Mouse (Mus musculus): ENCODE data around the gene Nol6.

Gene Nol6

DNA sequence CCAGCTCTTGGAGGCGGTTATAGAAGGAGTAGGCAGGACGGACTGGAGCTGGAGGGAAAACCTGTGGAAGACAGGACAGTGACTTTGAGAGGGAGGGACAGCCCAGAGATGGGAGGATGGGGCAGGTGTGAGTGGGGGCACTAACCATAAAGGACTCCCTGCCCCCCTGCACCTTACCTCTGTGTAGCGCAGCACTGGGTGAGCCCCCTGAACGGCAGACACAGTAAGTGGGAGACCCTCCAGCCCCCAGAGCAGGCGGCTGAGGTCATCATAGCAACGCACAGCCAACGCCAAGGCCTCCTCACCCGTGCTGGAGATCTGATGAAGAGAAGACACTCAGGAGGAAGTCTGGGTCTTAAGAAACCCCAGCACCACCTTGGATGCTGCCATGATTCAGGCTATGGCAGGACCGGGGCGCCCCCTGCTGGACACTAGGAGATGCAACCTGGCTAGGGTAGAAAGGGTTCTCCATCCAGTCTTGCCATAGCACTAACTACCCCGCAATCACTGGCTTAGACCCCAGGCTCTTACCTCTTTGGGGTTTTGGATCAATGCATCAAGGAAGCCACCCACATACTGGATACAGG is 5.5 kb downstream of the Nol6 start:
- DNase-seq (ENCODE audit: low spot score) = peak; percentile 54

DNA sequence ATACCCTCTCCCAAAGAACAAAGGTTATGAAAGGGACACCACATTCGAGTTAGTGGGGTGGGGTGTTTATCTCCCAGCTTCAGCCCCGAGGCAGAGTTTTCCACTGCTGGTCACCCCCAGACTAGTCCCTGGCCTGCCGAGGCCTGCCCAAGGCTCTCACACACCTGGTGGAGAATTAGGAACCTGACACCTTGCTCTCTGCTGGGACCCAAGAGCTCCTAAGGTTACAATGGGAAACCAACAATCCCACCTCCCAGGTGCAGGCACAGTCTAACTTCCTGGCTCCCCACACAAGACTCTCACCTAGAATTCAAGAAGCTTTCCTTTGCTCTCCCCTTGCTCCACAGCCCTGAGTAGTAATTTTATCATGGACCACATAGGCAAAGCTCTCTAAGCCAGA is 7.4 kb downstream of the Nol6 start:
- DNase-seq (ENCODE audit: low spot score) = no peak

DNA sequence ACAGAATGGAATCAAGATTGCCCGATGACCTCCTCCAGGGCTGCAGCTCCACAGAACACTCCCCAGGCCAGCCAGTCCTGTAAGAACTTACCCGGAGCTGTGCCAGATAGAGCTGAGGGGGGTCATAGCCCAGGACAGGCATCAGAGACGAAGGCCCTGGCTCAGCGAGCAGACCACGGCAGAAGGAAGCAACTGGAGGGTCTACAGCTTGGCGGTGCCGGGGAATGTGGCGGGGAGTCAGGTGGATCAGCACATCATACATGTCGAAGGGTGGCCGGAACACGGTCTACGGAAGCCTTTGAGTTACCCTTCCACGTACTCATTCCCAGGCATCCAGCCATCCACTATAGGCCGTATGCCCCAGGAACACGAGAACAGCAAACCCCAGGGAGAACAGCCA is 8.5 kb downstream of the Nol6 start:
- no peak for DNase-seq (ENCODE audit: low spot score)

DNA sequence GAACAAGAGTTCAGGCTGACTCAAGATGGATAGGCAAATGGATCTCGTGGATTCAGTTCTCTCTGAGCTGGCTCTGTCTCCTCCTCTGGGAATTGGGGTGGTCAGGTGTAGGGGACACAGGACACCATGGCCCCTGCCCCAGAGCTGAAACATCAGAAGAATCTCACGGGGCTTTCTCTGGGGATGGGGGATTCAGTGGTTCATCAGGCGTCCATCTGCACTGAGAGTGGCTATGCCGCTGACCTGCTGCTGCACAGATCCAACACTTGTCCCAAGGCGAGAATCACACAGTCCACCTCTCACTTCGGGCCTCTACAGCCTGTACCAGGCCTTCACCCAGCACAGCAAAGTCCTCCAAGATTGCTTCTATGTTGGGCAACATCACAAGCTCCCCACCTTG is 9.2 kb downstream of the Nol6 start:
- DNase-seq (ENCODE audit: low spot score) = no peak

DNA sequence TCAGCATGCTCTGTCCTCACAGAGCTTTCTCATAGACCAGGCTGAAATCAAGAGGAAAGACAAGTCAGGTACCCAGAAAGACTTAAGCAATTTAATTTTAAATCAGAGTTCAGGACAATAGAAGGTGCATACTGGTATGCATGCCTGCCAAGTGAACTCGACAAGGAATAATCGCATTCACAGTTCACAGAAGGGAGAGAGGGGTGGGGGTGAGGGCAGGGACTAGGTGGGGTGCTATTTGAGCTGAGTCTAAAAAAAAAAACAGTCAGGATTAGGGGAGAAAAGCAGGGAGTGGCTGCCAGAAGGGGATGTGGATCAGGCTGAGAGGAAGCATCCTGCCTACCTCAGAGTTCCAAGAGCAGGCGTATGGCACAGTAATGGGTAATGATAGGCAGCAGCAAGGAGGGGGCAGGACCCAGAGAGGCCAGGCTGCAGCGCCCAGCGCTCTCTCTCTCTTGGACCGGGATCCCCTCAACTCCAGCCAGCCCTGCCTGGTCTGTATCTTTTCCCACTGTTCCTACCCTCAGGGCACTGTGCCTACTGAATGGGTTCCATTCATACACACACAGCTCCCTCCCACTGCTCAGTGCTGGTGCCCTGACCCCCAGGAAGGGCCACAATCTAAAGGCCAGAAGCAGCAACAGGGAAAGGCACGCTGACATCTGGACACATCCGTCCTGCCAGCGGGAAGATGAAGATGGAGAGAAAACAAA is 9.7 kb downstream of the Nol6 start:
- DNase-seq (ENCODE audit: low spot score) = no peak

DNA sequence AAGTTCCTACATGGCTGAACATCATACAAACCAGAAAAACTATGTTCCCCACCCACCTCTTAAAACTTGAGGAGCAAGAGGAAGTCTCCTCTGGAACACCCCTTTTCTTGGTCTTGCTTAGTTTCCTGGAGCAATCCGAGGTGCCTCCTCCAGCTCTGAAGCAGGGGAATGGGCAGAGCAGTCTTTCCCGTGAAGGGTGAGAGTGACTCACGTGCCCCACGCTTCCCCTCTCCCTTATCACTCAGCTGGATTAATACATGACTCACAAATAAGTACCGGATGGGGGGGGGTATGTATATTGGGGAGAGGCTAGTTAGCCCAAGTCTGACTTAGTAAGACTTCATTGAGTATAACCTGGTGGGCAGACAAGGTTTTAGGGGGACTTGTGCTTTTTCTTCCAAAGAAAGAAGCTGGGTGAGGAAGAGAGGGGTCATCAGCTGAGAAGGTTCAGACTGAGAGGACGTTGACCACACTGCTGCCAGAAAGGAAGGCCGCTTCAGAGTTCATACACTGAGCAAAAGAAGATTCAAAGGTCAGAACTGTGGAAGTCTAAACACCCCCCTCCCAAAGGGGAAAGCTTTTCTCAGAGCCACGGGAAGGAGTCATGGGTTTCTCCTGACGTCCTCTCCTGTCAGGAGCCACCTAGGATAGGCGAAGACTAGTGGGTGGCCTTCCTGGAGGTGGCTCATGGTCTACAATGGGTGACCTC is 15.4 kb downstream of the Nol6 start:
- no peak for DNase-seq (ENCODE audit: low spot score)

DNA sequence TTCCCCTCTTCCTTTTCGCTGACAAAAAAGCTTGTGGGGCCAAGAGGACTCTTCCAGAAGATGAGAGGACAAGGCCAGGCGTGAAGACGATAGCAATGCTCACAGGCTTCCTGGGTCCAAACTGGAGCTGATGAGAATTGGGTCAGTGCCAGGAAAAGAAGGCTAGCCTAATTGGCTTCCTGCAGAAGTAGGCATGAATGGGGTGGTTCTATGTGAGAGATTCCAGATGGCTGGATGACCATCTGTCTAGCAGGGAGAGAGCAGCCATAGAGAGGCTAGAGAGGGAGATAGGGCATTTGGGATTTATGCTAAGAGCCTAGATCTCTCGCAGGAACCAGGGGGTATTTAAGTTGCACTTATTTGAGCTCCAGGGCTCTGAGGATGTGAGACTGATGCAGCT is 16.8 kb downstream of the Nol6 start:
- DNase-seq (ENCODE audit: low spot score) = no peak

DNA sequence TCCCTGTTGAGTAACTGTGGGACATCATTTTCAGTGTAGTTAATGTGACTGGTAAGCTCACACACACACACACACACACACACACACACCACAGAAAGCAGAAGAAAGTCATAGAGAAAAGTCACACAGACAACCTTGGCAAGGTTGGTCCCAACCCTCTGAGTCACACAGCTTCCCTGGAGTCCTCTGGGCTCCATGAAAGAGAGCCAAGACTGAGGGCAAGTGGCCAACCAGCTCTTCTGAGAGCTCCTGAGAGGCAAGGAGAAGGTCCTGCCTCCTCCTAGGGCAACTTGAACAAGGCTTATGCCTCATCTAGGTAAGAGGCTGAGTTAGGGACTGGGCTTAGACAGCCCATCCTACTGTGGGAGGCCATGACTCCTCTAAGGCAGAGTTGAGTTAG is 21.4 kb downstream of the Nol6 start:
- DNase-seq (ENCODE audit: low spot score) = no peak

DNA sequence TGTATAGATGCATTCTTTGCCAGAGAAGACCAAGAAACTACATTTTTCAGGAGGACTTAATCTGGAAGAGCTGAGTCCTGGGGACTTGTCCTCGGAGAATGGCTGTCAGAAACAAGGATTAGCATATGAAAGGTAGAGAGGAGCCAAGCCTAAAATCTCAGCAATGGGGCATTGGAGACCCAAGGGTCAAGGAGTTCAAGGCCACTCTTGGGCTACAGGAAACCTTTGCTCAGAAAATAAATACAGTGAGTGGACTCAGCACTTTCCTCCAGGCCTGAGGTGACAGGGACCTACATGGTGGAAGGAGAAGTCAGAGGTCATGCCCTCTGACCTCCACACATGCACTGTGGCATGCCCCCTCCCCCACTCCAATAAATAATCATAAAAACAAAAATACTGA is 23.3 kb downstream of the Nol6 start:
- DNase-seq (ENCODE audit: low spot score) = no peak

DNA sequence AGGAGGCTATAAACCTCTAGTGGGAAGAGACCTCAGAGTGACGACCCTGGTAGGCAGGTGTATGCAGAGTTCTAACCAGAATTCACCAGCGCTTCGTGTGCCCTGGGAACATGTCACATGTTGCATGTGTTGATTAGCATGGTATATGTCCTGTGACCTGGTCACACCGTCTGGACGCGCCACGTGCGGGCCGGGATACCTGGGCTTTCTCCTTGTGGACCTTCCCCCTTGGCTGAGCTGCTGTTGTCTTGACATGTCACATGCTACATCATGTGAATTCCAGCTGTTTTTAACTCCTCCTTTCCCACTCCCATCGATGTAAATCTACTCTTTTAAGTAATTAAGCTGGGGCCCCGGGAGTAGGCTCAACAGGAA is 25.7 kb downstream of the Nol6 start:
- no peak for DNase-seq (ENCODE audit: low spot score)

DNA sequence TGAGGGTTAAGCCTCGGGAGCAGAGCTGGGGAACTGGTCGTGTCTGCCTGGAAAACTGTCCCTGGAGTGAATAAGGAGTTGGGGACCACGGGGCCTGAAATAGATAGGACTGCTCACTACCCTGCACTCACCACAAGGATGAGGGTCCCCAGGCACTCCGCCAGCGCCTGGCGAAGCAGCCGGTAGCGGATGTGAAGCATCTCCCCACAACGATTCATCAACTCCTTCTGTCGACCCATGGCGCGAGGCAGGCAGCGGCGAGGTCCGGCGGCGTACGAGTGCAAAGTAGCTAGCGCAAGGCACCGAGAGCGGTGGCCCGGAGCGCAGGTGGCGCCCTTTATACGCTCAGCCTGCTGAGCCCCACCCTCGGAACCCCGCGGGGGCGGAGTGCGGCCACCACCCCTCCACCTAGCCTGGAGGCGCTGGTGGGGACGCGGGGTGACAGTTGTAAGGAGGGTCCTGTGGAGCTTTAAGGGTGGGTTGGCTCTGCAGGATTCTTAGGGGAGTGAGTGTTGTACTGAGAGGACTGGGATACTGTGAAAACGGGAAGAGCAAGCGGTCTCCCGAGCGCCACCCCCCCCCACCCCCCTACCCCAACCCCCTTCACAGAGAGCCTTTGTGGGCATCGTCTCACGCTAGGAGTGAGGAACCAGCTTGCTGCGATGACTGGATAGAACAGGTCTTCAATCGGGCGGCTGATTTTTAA is 26.2 kb downstream of the Nol6 start, which contains the start of gene Aqp3:
Aqp3 (minus strand) TSS at position 313 of the 706 bp plus-strand sequence.
- DNase-seq (ENCODE audit: low spot score) = peak; percentile 38

DNA sequence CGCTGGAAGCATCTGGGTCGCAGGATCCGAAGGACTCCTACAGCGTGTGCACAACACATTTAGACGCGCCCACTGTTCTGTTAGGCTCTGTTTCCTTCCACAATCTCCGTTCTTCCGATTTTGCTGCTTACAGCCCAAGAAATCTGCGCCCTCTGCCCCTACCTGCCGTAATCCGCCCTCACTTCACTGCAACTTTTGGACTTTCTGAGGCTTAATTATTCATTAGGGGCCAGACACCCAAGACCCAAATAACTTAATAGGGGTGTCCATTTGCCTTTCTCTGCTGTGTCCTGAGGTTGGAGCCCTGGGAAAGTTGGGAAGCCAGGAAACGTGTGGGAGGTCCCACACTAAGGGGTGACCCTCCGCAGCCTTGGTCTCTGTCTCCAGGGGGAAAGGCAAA is 26.9 kb downstream of the Nol6 start:
- no peak for DNase-seq (ENCODE audit: low spot score)

DNA sequence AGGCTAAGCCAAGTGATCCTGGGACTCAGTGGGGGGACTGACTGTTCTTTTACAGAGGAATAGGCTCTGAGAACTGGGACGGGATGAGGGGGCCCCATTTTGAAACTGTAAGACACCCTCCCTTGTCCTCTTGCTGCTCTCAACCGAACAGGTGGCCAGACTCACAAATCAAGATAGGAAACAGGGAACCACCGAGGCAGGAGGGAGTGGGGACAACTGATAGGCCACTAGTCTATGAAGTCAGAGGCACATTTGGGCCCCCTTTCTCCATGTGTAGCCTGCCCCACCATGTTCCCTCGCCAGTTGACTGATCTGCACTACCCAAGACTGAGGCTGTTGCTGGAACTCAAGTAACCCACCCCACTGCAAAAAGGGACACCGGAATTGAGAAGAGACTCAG is 27.5 kb downstream of the Nol6 start:
- DNase-seq (ENCODE audit: low spot score) = no peak

DNA sequence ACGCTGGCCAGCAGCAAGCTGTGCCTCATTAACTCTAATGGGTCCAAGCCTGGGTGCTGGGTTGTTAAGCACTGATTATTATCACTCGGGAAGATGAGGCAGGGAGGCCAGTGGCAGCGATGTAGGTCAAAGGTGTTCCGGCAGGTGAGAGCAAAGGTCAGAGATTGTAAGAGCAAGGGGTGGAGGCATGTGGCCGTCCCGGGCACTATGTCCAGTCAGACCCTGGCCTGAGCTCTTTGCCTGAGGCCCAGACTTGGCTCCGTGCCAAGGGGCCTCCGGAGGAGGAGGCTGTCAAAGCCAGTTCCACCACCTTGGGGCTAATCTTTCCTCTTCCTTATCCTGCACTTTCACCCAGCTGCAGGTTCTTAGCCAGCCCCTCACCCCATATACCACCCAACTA is 28.1 kb downstream of the Nol6 start:
- no peak for DNase-seq (ENCODE audit: low spot score)

DNA sequence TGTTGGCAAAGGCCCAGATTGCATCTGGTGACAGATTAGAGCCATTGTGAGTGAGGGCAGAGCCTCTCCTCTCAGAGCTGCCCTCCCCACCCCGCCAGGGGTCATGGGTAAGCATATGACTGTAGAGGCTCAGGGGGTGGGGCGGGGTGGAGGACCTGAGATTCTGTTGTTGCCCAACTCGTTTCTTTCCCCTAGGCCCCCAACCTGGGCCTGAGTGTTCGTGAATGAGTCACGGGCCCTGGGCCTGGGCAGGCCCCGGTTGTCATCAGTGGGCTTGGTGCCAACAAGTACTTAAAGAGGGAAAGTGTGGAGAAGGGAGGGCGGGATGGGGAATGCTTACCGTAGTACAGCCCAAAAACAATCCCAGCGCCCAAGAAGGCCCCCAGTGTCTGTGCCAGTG is 29.9 kb downstream of the Nol6 start:
- DNase-seq (ENCODE audit: low spot score) = peak; percentile 29

DNA sequence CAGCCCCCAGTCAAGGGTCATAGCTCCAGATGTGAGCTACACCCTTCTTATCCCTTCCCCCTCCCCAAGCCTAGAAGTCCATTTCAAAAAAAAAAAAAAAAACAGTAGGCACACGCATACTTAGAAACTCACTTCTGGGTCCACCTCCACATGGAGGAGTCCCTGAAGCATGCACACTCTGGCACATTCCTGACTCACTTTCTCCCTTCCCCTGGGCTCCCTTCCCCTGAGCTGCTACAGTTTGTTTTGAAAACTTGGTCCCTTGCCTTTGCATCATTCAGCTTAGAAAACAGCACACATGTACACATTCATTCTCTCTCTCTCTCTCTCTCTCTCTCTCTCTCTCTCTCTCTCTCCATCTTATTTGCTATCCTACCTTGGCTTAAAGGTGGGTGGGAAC is 31.3 kb downstream of the Nol6 start:
- no peak for DNase-seq (ENCODE audit: low spot score)

DNA sequence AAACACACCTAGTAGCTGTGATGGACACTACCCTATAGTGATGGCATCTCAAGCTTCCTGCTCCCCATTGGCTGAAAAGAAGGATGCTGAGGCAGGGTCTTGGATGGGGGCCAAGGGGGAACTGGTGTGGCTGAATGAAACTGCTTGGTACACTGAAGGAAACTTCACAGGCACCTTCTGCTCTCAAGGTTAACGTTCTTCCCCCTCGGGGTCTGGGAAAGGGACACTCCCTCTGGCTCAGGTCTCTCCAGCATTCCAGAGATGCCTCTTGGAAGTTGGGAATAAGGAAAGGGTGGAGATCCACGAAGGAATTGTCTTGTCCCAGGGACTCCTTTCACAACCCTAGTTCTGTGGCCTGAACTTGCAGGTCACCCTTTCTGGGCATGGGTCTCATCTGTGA is 32.9 kb downstream of the Nol6 start:
- no peak for DNase-seq (ENCODE audit: low spot score)

DNA sequence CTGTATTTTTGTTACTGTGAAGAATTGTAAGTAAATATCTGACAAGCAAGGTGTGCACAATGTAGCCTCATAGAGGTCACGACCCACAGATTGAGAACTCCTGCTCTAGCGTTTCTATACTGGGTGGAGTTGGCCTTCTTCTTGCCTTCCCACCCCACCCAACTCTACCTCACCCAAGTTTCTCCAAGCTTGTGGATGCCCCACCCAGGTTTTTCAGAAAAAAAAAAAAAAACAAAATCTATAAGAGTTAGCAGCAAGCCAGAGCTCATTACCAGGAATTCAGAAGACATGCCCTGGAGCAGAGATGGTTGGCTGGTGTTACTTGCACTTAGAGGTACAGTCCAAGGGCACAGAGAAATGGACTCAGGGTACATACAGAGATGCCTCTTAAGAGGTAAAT is 34.5 kb downstream of the Nol6 start:
- no peak for DNase-seq (ENCODE audit: low spot score)

DNA sequence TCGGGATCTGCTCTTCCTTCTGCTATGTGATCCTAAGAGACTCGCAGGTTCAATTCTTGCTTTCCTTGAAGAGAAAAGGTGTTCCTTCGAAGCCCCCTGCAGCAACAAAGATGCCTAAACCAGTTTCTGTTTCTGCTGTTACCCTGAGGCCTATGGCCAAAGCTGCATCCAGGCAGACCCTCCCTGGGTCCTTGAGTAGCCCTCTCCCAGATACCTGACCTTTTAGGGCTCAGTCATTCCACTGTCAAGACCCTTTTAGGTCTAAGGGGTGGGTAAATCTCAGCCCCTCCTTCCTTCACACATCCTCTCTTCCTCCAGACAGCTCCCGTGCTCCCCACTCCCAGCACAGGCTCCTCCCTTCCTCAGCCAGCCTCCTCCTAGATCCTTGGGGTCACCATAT is 35.1 kb downstream of the Nol6 start:
- DNase-seq (ENCODE audit: low spot score) = no peak

DNA sequence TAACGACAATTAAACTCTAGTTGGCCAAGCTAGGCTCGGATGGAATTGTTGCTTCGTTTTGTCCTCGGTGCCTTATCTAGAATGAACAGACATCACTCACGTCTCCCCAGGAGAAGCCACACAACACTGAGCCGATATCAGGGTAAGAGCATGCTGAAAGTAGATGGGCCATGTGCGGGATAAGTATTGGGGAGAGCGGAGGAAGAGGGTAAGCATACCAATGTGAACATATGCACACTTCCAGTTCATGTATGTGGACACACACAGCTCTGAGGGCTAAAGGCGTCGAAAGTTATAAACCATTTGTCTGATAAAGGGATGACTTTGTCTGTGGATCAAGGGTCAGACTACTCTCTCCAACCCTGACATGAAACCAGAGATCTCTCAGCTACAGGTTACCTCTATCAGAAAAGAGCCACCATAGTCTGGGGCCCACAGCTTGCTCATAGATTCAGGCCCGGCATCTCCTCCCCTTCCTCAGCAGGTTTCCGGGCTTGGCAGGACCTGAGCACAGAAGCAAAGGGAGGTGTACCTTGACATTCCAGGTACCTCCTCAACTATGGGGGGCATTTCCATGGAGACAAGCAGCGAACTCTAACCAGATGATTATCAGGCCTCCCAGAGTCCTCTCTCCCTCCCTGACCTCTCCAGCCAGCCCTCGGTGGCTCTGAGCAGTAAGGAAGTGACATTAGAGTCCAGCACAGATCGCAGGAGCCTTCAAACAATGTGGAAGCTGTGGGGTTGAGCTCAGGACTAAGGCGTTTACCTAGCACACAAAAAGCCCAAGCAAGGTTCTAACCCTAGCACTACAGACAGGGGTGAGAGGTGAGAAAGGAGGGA is 36.6 kb downstream of the Nol6 start:
- no peak for DNase-seq (ENCODE audit: low spot score)

DNA sequence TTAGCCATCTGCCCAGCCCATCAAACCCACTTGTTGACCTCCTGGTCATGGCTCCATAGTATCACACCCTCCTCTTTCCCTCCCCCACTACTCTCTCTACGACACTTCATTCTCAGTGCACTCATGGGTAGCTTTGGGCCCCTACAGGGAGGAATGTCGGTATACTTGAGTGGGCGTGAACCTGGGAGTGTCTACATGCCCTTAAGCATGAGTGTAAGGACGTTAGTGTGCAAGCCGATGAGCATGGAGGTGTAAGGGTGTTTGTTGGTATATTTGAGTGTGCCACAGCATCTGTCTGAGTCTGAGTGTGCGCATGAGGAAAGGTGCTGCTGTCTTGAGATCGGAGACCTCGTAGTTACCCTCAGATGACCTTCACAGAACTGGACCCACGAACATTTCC is 37.3 kb downstream of the Nol6 start:
- DNase-seq (ENCODE audit: low spot score) = no peak

DNA sequence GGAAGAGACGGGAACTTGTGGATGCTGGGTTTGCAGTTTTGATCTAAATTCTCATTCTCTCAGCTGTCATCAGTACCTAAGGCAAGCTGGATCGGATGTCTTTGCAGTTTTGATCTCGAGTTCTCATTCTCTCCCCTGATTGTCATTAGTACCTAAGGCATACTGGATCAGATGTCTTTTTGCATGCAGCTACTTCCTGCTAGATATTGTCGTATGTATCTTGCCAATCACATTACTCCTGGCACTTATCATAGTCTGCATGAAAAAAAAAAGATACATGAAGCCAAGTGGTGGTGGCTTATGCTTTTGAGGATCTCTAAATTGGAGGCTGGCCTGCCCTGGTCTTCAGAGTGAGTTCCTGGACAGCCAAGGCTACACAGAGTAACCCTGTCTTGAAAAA is 39.4 kb downstream of the Nol6 start:
- no peak for DNase-seq (ENCODE audit: low spot score)
